Mouse (Mus musculus) heart, embryonic 16.5 days (tissue): ENCODE measurements around the gene Bnip3. TPM values are rescaled to one million over a fixed set of nuclear protein-coding genes. Genes with fewer than 3 reads are reported as not detected.

Experiments used
- ATAC-seq: fragments of 200-750 bp; cut with Nextera tagmentation; replicated peaks from 2 replicates; pipeline ENCODE4 v1.8.0; 2017; ENCODE audit warnings: moderate number of reproducible peaks; ENCODE audit not compliant: insufficient read depth, low FRiP score; ENCODE audit errors: extremely low read depth
- H3K27ac ChIP-seq: fragments of 300-500 bp; sonication (generic); 2 replicates; pipeline ENCODE4 v1.5.1; 2014; ENCODE audit warnings: mild to moderate bottlenecking, low read length, control low read depth, moderate library complexity
- H3K27me3 ChIP-seq: fragments of 300-500 bp; sonication (generic); 2 replicates; pipeline ENCODE4 v1.6.1; 2014; ENCODE audit warnings: low read length, mixed read lengths; ENCODE audit not compliant: control insufficient read depth, insufficient read depth
- H3K36me3 ChIP-seq: fragments of 300-500 bp; sonication (generic); 2 replicates; pipeline ENCODE4 v1.6.1; 2014; ENCODE audit not compliant: control insufficient read depth, insufficient read depth
- H3K4me1 ChIP-seq: fragments of 300-500 bp; sonication (generic); 2 replicates; pipeline ENCODE4 v1.6.1; 2014; ENCODE audit warnings: low read length, mixed read lengths; ENCODE audit not compliant: control insufficient read depth, insufficient read depth
- H3K4me2 ChIP-seq: fragments of 300-500 bp; sonication (generic); 2 replicates; pipeline ENCODE4 v1.6.1; 2014; ENCODE audit warnings: low read depth, mild to moderate bottlenecking, control low read depth, low read length
- H3K4me3 ChIP-seq: fragments of 300-500 bp; sonication (generic); 2 replicates; pipeline ENCODE4 v1.5.1; 2014; ENCODE audit warnings: mild to moderate bottlenecking, control low read depth, low read length
- H3K9ac ChIP-seq: fragments of 300-500 bp; sonication (generic); 2 replicates; pipeline ENCODE4 v1.6.1; 2014; ENCODE audit warnings: low read length, control low read depth
- H3K9me3 ChIP-seq: fragments of 300-500 bp; sonication (generic); replicated peaks from 2 replicates; pipeline ENCODE4 v1.6.1; 2016; ENCODE audit warnings: low read length; ENCODE audit not compliant: control insufficient read depth
- WGBS: fragments of 180-500 bp; shearing (Covaris S2); extraction: QIAGEN DNeasy Blood & Tissue Kit; methylation state at CpG from one replicate; pipeline ENCODE4 v1.1.7; 2014; 5-methylcytosine and 5-hydroxymethylcytosine counted together
- polyA plus RNA-seq: library from polyadenylated mRNA; unstranded; fragments of >200 nt; fragmentation: Nextera tagmentation; extraction: Ambion mirVana; gene quantifications from 2 replicates; pipeline ENCODE4 v1.2.1, GENCODE M21; 2015

Gene Bnip3
- polyA plus RNA-seq, 1 experiment from 2014 or later: 258 TPM

DNA sequence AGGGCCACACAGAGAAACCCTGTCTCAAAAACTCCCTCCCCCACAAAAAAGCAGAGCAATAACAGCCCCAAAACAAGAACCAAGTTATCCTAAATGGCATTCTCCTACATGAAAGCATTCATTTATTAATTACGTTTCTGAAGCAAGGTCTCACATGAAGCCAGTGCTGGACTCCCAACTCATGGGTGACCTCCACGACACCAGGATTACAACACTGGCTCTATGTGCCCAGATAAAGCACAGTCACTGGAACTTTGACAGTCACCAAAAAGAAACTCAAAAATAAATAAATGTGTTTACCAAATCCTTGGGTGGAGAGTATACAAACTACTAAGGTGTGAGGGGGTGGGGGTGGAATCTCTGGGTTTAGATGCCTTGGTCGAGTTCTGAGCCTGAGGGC, 4.3 kb upstream of the Bnip3 start:
- Histone ChIP-seq H3K27ac (no peak overlapping the region), H3K36me3 (no peaks in the 10 kb centered on the region), H3K27me3 (no peaks in the 10 kb centered on the region), H3K4me3 (no peak overlapping the region), H3K4me1 (peaks cover 10% of the 10 kb centered on the region; the same call in 1 of the 2 replicates), H3K9ac (no peak overlapping the region), H3K4me2 (no peak overlapping the region), H3K9me3 (no peaks in the 10 kb centered on the region)
- 69% methylated on average over 3 of the region's 3 CpGs for WGBS
- ATAC-seq: no peak

GRCm38 (mm10) chr7:138910193-138910562, 859 bp upstream of the Bnip3 start:
- 21% methylated on average over 7 of the region's 7 CpGs for WGBS

GRCm38 (mm10) chr7:138908768-138909276, 497 bp downstream of the Bnip3 start:
- H3K9me3 ChIP-seq: no peaks in the 10 kb centered on the region
- peak overlapping the region; percentile 86 for H3K27ac ChIP-seq
- H3K9ac ChIP-seq: peak overlapping the region; percentile 92
- no peaks in the 10 kb centered on the region for H3K36me3 ChIP-seq
- peak overlapping the region; percentile 93 for H3K4me3 ChIP-seq
- H3K4me2 ChIP-seq: peak overlapping the region; percentile 82
- 9% methylated on average over 10 of the region's 10 CpGs for WGBS
- peak; percentile 5; the same call in 1 of the 2 replicates for ATAC-seq
- H3K27me3 ChIP-seq: no peaks in the 10 kb centered on the region
- peaks cover 29% of the 10 kb centered on the region for H3K4me1 ChIP-seq

More at GRCm38 (mm10) chr7:138910193-138910562, 859 bp upstream of the Bnip3 start:
- H3K4me2 ChIP-seq: peak overlapping the region; percentile 82
- no peaks in the 10 kb centered on the region for H3K36me3 ChIP-seq
- no peak for ATAC-seq
- peak overlapping the region; percentile 71 for H3K9ac ChIP-seq
- H3K27ac ChIP-seq: peak overlapping the region; percentile 86
- no peaks in the 10 kb centered on the region for H3K9me3 ChIP-seq
- H3K4me3 ChIP-seq: peak overlapping the region; percentile 93
- no peaks in the 10 kb centered on the region for H3K27me3 ChIP-seq
- peaks cover 23% of the 10 kb centered on the region for H3K4me1 ChIP-seq

- Histone ChIP-seq H3K9me3 (no peaks in the 10 kb centered on the region), H3K4me2 (peak overlapping the region; percentile 82), H3K27me3 (no peaks in the 10 kb centered on the region), H3K4me1 (peaks cover 34% of the 10 kb centered on the region), H3K9ac (peak overlapping the region; percentile 92), H3K4me3 (peak overlapping the region; percentile 93), H3K27ac (peak overlapping the region; percentile 86), H3K36me3 (no peaks in the 10 kb centered on the region)
- no peak for ATAC-seq
- 53% methylated on average over 5 of the region's 5 CpGs for WGBS
Measured at GRCm38 (mm10) chr7:138907976-138908375, 1.3 kb downstream of the Bnip3 start.

GRCm38 (mm10) chr7:138907043-138907442, 2.3 kb downstream of the Bnip3 start:
- Histone ChIP-seq H3K9ac (peak overlapping the region; percentile 92), H3K4me1 (peaks cover 34% of the 10 kb centered on the region), H3K4me3 (peak overlapping the region; percentile 46), H3K27me3 (no peaks in the 10 kb centered on the region), H3K9me3 (no peaks in the 10 kb centered on the region), H3K36me3 (no peaks in the 10 kb centered on the region), H3K27ac (peak overlapping the region; percentile 77), H3K4me2 (peak overlapping the region; percentile 82)
- peak; percentile 56 for ATAC-seq
- WGBS: 4% methylated on average over 7 of the region's 7 CpGs

DNA sequence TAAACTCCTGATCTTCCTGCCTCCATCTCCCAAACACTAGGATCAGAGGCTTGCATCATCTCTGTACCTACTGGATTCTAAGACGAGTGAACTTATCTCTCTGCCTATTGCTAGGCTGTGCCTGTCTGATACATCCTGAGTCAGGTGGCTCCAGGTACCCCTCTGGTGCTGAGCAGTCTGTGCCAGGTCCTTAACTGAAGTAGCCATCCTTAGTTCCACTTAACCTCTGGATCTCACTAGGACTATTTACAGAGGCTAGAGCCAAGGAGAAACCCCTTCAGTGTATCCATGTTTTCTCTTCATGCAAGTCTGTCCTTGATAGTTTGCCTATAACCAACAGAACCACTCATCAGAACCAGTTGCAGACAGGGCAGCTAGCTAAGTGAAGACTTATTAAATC, 2.9 kb downstream of the Bnip3 start:
- whole genome bisulfite sequencing: 40% methylated on average over 1 of the region's 1 CpGs
- Histone ChIP-seq H3K27ac (peak overlapping the region; percentile 77), H3K4me1 (peaks cover 34% of the 10 kb centered on the region), H3K9me3 (no peaks in the 10 kb centered on the region), H3K4me3 (peak overlapping the region; percentile 46), H3K4me2 (peak overlapping the region; percentile 82), H3K36me3 (no peaks in the 10 kb centered on the region), H3K9ac (peak overlapping the region; percentile 63), H3K27me3 (no peaks in the 10 kb centered on the region)
- ATAC-seq: no peak

GRCm38 (mm10) chr7:138903886-138904435, 5.4 kb downstream of the Bnip3 start:
- Histone ChIP-seq H3K27ac (no peak overlapping the region), H3K4me3 (no peak overlapping the region), H3K9me3 (no peaks in the 10 kb centered on the region), H3K4me1 (peaks cover 25% of the 10 kb centered on the region), H3K36me3 (no peaks in the 10 kb centered on the region; the same call in 1 of the 2 replicates), H3K4me2 (no peak overlapping the region), H3K9ac (0 out of 2 replicates have a peak overlapping the region, but pooled peaks have one; percentile 20), H3K27me3 (no peaks in the 10 kb centered on the region)
- ATAC-seq: no peak
- WGBS: 53% methylated on average over 7 of the region's 7 CpGs

DNA sequence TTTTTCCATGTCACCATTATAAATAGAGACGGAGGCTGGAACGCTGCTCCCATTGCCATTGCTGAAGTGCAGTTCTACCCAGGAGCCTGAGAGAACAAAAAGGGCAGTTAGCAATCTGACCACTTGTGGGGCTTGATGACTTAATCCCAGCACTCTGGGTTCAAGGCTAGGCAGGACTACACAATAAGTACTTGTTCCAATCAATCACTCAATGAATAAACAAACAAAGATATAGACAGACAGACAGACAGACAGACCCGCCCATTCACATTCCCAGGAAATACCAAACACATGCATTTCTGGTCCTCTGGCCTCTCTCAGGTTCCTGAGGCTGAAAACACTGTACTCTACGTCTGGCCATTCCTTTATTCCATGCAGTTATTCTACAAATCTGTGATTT, 10.6 kb downstream of the Bnip3 start:
- H3K9me3 ChIP-seq: no peaks in the 10 kb centered on the region
- peaks cover 24% of the 10 kb centered on the region for H3K36me3 ChIP-seq
- H3K27ac ChIP-seq: no peak overlapping the region
- ATAC-seq: no peak
- H3K9ac ChIP-seq: no peak overlapping the region
- no peak overlapping the region for H3K4me3 ChIP-seq
- H3K27me3 ChIP-seq: no peaks in the 10 kb centered on the region
- 78% methylated on average over 4 of the region's 4 CpGs for WGBS
- H3K4me2 ChIP-seq: no peak overlapping the region
- peaks cover 4% of the 10 kb centered on the region; the same call in 1 of the 2 replicates for H3K4me1 ChIP-seq

DNA sequence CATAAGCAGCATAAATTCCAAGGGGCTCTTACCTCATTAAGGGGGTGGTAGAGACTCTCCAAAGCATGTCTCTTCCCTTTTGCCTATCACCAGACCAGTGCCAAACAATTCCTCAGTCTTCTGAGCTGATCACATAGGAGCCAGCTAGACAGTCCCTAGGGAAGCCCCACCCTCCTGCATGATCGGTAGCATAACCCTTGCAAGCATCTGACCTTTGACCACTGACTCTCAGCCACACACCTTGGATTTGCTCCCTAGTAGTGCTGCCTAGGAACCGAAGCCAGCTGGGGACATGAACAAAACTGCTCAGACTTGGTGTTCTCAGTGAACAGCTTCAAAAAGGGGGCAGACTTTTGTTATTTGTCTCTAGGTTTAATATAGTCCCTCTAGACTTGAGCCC, 11.2 kb downstream of the Bnip3 start:
- Histone ChIP-seq H3K27me3 (no peaks in the 10 kb centered on the region), H3K4me3 (no peak overlapping the region), H3K4me2 (no peak overlapping the region), H3K36me3 (peaks cover 29% of the 10 kb centered on the region), H3K9ac (no peak overlapping the region), H3K27ac (no peak overlapping the region), H3K4me1 (0 out of 2 replicates have a peak, but pooled peaks cover under 1% of the 10 kb centered on the region), H3K9me3 (no peaks in the 10 kb centered on the region)
- no peak for ATAC-seq
- 58% methylated on average over 2 of the region's 2 CpGs for WGBS
